Mouse (Mus musculus) megakaryocyte, embryonic 14.5 days (primary cell): ENCODE measurements around the gene Gm49395.

ENCODE experiments used
- FLI1 ChIP-seq: IDR thresholded peaks from 2 replicates; pipeline ENCODE4 v1.6.1; 2012; ENCODE audit warnings: low read length, inconsistent platforms, mixed read lengths
- GATA1 ChIP-seq: IDR thresholded peaks from 3 replicates; pipeline ENCODE4 v1.6.1; 2012; ENCODE audit warnings: mixed read lengths, low read length, inconsistent platforms, borderline replicate concordance

DNA sequence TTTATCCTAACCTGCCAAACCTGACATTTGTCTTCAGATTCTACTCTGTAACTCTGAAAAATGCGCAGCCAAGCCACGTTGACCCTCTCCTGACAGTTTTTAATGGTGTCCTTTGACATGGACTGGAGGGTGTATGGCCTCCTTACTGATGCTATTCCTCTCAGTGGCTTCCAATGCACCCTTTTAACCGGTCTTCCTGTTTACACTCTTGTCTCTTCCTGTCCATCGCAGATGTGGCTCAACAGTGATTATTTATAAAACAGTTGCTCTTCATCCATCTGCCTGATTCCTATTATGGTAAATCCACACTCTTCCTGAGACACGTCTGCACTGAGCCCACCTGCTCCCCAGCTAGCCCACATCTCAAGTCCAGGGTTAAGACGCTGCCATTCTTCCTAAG, 15.7 kb downstream of the Gm49395 start:
- TF ChIP-seq GATA1 (no peak), FLI1 (no peak)
